Mouse (Mus musculus) naive thymus-derived CD4-positive, alpha-beta T cell, adult 2 months (primary cell): ENCODE data around the gene Insm1.

Source experiments
- DNase-seq: peaks from one replicate; pipeline ENCODE4 v3.0.0-alpha.2; 2011; ENCODE audit warnings: low read depth

Gene Insm1

DNA sequence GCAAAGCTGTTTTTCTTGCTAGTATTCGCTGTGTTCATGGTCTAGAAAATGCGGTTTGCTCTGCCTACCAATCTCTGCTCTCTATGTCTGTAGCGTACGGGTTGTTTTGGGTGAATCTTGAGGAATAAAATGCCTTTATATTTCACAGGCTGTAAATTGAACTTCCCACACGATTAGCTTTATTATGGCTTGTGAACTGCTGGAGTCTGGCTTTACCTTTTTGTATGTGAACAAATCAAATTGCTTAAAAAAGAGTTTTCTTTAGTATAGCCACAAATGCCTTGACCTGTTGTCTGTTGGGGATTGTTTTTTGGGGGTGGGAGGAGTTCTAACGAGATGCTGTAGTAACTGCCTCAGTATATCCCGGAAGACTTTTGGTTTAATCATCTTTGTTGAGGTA is 2.4 kb downstream of the Insm1 start:
- DNase-seq: no peak

DNA sequence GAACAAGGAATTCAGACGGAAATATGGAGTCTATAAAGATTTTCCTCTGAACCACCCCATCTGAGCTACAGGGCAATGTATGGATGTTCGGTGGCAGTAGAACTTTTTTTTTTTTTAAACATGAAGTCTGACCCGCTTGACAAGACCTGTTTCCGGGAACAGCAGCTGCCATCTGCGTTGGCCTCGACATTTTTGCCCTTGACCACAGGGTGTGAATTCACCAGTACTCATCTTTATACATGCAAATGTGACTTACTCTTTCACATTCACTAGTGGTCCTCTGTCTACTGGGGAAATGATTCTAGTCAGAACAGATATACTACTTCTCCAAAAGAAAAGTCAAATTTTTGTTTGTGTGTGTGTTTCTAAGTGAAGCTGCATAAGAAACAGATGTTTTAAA is 4.1 kb downstream of the Insm1 start:
- DNase-seq: no peak

DNA sequence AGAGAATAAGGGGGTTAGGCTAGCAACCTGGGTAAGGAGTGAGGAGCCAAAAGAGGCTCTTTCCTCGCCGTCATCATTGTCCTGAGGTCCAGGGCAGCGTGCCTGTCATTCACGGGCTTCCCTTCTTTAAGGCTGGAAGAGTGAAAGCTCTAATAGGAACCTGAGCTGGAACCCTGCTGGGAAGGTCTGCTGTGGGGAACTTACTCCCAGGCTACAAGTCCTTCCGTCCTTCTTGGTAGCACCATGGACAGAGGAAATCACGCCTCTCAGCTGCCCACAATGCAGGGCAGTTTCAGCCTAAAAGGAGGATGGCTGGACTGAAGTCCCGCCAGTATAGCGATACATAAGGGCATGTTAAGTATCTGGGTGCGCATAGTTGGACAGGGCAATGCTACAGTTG is 4.8 kb downstream of the Insm1 start:
- DNase-seq: no peak

DNA sequence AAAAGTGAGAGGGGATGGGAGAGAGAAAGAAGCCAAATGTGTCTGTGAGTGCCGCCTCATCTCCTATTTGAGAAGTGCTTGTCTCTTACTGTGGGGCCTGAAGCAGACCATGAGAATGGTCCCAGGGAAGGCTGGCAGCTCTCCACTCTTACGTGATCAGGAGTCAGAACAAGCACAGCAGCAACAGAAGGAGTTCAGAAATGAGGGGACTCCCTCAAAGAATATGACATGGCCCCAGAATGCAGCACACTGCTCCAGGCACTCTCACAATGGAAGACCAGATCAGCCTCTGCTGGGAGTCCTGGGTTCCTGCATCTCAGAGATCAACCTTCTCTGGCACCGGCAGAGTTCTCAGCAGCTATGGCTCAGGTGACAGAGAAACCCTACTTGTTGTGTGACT is 5.9 kb downstream of the Insm1 start:
- no peak for DNase-seq

DNA sequence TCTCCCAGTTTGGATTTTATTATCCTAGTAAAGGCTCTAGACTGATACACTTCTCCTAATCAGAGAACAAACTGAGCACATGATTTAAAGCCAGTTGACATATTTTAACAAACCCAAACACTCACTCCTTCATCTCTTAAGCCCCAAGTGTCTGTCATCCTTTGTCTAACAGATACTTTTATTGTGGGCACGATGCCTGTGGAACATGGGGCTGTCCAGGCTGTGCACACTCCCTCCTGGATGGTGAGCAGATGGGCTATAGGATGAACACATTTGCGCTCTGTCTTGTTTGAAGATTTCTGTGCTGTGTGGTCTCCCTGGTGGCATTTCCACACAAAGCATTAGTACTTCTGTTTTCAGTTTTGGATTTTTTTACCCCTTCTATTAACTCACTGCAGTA is 6.7 kb downstream of the Insm1 start:
- DNase-seq: no peak

DNA sequence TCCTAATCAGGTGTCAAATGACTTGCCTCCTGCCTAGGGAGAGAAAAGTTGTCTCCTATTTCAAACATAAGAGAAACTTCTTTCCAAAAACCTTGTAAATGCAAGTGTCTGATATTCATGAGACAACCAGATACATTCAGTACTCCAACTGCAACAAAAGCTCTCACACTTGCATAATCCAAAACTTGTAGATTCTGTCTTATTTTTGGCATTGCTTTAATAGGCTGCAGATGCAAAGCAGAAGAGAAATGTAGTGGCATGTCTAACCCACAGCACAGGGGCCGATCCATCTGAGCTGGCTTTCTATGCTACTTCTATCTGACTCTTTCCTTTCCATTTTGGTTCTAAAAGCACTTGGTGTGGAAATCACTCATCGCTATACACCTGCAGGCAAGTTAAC is 9.8 kb downstream of the Insm1 start:
- DNase-seq: no peak

DNA sequence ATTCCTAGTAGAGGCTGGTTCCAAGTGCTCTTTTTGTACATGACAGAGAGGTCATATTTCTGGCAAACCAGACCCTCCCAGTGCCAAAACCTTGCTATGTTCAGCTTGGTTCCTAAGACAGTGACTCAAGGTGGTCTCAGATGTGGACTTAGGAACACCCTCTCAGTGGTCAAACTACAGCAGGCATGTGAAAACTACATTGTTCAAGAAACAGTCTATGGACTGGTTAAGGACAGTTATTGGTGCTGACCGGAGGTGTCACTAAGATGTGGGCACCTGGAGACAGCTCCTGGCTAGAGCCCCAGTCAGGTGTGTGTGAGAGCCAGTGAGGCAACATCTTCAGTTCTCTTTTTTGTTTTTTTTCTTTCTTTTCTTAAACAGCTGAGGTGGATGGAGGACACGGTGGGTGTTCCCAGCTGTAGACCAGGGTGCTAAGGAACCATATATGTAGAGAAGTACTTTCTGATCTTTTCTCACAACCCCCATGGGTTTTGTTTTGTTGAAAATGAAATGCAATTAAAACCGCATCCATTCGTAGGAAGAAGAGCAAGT is 17.6 kb downstream of the Insm1 start:
- DNase-seq: no peak

DNA sequence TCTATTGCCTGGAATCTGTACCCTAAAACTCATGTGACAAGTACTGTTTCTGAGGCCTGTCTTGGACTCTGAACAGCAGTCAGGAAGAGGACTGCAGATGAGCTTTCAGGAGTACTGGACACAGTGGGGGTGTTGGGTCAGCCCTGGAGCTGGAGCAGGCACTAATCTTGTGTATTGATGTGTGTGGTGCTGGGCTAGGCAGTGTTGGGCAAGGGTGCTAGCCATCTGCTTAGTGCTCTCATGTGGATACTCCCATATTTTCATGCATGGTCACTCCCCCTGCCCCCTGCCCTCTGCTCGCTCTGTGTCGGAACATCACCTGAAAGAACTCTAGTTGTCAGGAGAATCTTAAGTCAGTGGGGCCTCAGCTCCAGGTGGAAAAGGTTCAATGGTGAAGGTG is 22.3 kb downstream of the Insm1 start:
- DNase-seq: no peak

DNA sequence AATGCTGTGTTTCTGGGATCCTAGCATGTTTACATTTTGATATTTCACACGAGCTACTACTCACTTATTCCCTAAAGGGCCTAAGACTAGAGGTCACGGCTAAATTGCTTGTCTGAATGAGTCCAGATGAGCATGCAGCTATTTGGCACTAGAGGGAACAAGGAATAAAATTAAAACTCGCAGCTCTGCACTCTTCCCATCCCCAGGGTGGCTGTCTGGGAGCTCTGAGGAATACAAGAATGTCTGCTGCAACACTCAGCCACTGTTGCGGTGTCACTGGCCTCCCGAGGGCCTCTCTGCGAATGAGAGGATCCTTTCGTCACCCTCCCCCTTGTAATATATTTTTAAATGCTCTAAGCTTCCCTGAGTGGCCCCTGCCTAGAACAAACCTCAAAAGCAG is 23.7 kb downstream of the Insm1 start:
- DNase-seq: no peak

DNA sequence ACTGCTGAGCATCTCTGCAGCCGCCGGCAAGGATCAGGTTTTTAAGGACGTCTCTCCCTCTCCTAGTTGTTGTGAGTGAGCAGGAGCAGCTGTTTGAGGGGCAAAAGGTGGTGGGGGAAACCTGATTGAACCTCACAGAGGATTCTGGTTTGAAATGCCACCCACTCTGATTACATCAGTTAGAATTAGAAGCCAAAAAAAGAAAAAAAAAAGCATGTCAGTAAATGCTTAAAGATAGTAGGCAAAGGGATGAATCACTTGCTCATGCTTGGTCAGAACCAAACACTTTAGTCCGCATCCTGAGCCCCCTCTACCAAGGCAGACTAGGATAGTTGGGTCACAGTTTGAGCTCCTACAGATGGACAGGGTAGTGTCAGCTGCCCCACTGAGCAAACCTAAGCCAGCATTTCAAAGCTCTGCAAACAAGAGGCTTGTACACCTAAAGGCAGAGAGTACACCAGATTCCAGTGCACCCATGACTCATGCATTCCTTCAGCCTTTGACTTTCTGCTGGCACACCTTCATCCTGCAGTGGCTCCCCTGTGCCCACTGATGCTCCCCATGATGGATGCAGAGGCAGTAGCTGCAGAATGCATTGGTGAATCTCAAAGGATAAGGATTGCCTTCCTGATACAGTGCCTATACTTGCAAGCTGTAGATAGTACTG is 24.8 kb downstream of the Insm1 start:
- no peak for DNase-seq

DNA sequence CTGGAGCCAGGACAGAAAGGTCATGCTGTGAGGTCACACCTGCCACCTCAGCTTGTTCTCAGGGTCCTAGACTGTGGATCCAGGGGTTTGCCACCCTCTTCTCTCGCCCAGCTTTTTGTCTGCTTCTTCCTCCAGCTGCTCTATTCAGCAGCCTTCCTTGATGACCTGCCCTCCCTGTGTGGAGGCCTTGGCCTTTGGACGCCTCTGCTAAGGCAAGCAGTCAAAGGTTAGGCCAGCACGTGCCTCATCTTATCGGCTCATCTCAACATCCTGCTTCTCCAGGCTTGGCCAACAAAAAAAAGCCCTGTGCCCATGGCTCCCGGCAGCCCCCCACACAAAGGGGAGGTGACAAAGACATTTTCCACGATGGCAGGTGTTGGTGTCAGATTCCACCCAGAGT is 25.9 kb downstream of the Insm1 start:
- DNase-seq: no peak

DNA sequence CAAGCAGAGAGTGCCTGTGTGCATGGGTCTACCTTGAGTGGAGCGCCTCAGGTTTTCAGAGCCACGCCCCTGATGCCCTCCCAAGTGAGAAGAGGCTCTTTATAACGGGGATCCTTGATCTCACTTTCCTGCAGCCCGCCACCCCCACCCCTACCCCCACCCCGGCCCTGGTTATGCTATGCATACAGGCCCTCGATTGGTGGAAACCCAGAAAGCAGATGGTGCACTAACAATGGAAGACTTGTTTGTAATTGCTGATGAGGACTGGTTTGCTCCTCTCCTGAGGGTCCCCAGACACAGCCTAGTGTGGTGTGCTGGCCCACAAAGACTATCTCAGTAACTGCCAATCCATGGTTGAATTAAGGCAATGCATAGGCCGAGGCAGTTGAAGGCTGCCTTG is 27.3 kb downstream of the Insm1 start:
- no peak for DNase-seq

DNA sequence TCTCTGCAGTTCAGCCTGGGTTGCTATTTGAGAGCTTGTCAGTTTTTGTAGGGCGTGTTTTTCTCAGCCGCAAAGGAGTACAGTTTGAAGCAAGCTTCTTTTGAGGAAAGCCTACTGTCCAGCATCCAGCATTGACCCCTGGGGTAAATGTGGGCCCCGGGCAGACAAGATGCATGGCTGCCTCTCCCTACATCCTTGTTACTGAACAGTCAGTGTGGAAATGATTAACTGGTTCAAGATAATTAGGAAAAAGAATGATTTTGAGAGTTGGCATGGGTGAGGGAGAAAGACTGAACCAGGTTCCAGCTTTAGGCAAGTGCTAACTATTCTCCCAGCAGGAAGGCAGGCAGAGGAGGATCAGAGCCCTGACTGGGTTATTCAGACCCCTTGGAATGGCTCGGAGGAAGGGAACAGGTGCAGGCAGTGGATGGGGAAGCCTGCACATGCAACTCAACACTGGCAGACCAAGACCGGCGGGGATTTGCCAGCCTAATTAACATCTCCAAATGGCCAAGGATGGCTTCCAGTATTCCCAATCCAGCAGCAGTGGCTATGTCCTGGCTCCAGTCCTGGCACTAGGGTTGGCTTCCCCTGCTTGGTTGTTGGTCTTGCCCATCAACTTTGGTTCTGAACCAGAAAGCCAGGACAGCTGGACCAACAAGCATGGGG is 28.6 kb downstream of the Insm1 start:
- DNase-seq: no peak

DNA sequence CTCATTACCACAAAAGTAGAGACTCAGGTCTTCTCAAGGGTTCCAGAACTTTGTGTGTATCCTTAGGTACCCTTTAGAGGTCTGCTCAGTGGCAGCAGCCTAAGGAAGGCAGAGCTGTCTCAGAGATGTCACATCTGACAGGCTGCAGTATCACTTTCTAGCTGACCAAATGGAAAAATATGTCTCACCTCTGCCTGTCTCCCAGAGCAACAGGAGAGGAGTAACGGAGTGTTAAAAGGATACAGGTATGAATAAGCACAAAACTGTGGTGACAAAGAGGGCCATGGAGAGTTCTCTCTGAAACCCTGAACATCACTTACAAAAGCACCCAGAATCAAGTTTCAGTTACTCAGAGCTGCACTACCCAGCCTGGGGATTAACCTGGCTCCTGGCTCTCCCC is 32.7 kb downstream of the Insm1 start:
- DNase-seq: no peak

DNA sequence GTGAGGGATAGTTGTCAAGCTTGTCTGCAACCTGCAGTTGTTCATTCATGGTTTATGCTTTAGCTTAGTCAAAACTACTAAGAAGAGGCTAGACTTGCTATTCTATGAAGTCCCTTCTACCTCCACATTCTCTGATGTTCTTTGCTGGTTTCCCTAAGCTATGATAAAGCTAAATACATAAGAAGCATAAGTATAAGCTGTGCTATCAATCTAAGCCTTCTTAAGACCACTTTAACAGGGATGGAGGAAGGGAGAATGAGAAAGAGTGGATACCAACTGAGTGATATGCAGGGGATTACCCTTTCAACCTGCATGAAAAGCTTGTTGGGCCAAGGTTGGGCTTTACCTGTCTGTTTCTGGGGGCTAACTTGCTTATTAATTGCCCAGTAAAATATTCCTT is 33.9 kb downstream of the Insm1 start:
- no peak for DNase-seq

DNA sequence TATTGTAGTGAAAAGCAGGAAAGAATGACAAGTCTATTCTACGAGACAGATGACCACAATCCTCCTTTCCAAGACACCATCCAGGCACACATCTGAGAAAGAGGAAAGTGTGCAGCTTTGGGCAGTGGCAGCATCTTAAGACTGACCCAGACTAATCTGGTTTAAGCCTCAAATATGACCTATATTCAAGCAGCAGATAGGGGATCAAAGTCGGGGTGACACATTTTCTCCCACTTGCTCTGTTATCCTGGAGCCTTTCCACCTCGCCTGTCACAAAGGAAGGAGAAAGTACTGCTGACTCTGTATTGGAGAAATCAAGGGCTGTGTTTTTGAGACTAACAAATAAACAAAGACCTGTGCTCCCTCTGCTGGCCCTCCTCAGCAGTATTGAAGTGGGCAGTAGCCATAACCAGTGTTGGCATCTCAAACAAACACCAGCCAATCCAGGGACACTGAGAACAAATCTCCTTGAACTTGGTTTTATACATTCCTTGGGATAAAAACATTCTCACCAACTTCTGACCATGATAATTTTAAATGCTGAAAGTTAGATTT is 34.7 kb downstream of the Insm1 start:
- DNase-seq: no peak

DNA sequence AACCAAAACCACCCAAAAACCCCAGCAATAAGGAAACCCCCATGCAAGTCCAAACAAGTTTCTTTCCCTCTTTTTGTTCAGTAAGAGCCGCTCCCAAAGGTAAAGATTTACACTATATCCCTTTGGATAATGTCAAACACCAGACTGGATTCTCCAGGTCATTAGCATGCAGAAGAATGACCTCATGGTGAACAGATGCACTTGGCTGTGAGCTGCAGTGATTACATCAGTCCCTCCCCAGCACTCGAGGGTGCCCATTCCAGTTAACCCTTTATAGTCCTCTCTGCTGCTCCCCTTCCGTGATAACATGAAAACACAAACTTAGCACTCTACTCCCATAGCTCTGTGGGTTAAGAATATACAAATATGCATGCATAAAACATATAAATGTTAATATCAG is 35.3 kb downstream of the Insm1 start:
- DNase-seq: no peak

DNA sequence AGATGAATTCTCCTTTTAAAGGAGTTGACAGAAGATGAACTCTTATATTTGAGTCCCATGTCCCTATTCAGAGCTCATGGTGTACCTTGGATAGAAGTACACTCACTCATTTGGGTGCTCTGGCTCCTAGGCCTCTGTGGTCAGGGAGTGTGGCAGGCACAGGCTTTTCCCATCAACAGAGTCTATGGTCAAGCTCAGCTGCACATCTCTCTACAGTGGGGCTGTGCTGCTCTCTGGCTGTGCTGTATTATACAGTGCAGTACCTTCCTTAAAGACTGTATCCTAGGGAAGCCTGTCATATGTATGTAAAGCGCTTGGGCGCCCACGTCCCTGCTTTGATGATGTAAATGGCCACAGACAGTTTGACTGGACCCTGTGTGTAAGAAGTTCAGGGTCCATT is 35.9 kb downstream of the Insm1 start:
- no peak for DNase-seq

DNA sequence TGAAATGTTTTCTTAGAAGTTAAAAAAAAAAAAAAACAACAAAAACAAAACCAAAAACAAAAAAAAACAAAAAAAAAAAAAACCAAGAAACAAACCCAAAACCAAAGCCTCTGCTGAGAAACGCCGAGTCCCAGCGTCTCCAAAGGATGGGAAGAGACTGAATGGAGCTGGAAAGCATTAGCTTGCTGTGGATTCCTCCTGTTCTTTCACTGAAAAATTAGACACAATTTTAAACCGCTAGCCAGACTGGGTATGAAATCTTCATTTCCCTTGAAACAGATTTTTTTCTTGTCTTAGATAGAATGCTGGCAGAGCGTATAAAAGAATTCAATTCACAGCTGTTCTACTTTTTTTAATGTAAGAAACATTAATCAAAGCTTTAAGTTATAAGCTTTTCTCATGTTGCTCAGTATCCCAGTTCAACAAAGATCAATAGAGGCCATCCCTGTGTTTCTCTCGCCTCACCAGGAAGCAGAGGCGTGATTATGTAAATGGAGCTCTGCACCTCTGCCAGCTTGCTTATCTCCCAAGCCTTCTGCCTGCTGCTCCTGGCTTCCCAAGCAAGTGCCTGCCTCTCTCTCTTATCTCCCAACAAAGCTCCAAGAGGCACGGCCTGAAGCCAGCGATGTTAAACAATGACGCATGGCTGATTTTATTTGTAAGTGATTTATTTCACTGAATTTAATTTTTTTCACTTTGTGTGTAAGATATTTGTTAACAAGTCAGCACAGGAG is 37.2 kb downstream of the Insm1 start:
- no peak for DNase-seq

DNA sequence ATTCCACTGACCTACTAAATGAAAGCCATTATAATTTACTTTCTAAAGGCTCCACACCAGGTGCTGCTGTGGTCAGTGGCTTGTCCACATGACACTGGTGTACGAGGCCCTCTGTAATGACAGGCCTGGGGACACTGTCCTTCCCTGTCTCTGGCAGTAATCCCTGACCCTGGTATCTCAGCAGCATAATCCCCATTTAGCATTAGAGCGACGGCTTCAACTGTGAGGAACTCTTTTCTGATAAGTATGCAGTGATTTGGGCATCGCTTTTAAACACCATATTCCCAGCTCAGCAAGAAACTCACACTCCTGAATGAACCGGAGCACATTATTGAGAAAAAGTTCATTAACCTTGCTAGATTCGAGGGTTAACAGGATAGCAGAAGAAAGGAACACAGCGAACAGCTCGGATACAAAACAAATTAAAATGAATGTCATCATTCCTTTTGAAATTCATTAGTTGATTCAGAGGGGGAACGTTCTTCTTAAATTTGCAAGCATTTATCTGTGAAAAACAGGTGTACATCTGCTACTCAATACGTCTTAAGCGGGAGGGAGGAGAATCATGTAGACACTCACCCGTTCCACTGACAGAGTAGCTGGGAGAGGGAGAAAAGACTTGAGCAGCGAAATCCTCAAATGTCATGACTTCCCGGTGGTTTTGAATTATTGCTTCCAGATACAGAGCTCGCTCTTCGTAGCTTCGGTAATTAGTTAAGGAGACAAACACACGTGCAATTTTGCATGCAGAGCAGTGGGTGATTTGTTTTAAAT is 38.3 kb downstream of the Insm1 start:
- no peak for DNase-seq

DNA sequence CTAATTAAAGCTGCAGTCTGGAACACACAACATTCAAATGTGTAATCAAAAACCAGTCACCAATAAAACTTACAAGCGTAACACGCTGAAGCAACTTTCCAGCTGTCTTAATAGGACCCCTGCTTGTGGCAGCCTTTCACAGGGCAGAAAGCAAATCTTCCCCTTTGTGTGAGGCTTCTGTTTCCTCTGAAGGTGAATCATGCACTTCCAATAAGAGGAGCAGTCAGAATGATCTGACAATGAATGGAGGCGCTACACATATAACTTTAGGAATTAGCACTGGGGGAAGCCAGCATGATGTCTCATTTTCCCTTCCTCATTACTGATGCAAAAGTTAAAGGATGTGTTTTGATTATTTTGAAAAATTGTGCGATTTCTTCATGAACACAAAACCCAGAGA is 39.4 kb downstream of the Insm1 start:
- DNase-seq: no peak

DNA sequence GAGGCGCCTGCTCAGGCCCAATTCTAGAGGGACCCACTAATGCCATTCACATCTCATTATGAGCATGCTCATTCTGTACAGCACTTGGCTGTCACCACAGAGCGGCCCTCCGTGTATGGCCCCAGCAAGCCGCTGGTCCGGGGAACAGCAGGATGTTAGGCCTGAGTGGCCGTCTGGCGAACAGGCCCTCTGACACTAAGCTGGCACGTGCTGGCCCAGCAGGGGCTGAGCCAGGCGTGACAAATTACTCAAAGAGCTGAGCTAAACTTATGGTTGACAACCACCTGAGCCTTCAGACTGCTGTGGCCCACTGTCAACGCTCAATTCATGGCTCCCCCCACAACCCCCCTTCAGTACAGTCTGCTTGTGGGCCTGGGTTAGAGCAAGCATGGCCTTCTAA is 40.5 kb downstream of the Insm1 start:
- DNase-seq: no peak
